Mouse (Mus musculus): ENCODE data around the gene Auts2. TPM values are rescaled to one million over a fixed set of nuclear protein-coding genes. Genes with fewer than 3 reads are reported as not detected.

The Auts2 gene
- polyA plus RNA-seq, 1 experiment from 2014 or later: 4.9 TPM

GRCm38 (mm10) chr5:132391831-132392763 is 151.0 kb downstream of the Auts2 start:
- Histone ChIP-seq H3K4me3 (ENCODE audit: low read depth, low read length) (no peak overlapping the region), H3K9ac (ENCODE audit: low read depth, low read length) (no peak overlapping the region), H3K9me3 (ENCODE audit: control insufficient read depth) (no peaks in the 10 kb centered on the region), H3K4me1 (replicated peaks; ENCODE audit: control insufficient read depth, insufficient read depth, low read length) (no peaks in the 10 kb centered on the region), H3K4me2 (replicated peaks; ENCODE audit: low read depth) (no peak overlapping the region), H3K27ac (ENCODE audit: low read depth, low read length) (no peak overlapping the region), H3K36me3 (ENCODE audit: control insufficient read depth, insufficient read depth) (no peaks in the 10 kb centered on the region), H3K27me3 (replicated peaks; ENCODE audit: control insufficient read depth, insufficient read depth, low read length) (no peaks in the 10 kb centered on the region)
- no peak for TF ChIP-seq CTCF (IDR thresholded peaks at IDR 0.05; ENCODE audit: low read depth)
- ATAC-seq: no peak
- WGBS: 67% methylated on average over 14 of the region's 14 CpGs

- Histone ChIP-seq H3K27me3 (replicated peaks; ENCODE audit: control insufficient read depth, insufficient read depth, low read length) (no peaks in the 10 kb centered on the region), H3K36me3 (ENCODE audit: control insufficient read depth, insufficient read depth) (no peaks in the 10 kb centered on the region), H3K27ac (ENCODE audit: low read depth, low read length) (no peak overlapping the region), H3K4me1 (replicated peaks; ENCODE audit: control insufficient read depth, insufficient read depth, low read length) (no peaks in the 10 kb centered on the region), H3K9ac (ENCODE audit: low read depth, low read length) (no peak overlapping the region), H3K9me3 (ENCODE audit: control insufficient read depth) (no peaks in the 10 kb centered on the region), H3K4me3 (ENCODE audit: low read depth, low read length) (no peak overlapping the region), H3K4me2 (replicated peaks; ENCODE audit: low read depth) (no peak overlapping the region)
- peak; percentile 33; the same call in 1 of the 2 replicates for TF ChIP-seq CTCF (IDR thresholded peaks at IDR 0.05; ENCODE audit: low read depth)
- no peak for ATAC-seq
- 83% methylated on average over 5 of the region's 5 CpGs for WGBS
Measured at GRCm38 (mm10) chr5:132388746-132389145, 154.4 kb downstream of the Auts2 start.

- WGBS: 52% methylated on average over 4 of the region's 4 CpGs
- no peaks in the 10 kb centered on the region for H3K9me3 ChIP-seq (ENCODE audit: control insufficient read depth)
- H3K4me3 ChIP-seq (ENCODE audit: low read depth, low read length): no peak overlapping the region
- H3K4me2 ChIP-seq (replicated peaks; ENCODE audit: low read depth): no peak overlapping the region
- no peak for TF ChIP-seq CTCF (IDR thresholded peaks at IDR 0.05; ENCODE audit: low read depth)
- no peak for ATAC-seq
- no peak overlapping the region for H3K9ac ChIP-seq (ENCODE audit: low read depth, low read length)
- no peaks in the 10 kb centered on the region for H3K27me3 ChIP-seq (replicated peaks; ENCODE audit: control insufficient read depth, insufficient read depth, low read length)
- no peak overlapping the region for H3K27ac ChIP-seq (ENCODE audit: low read depth, low read length)
- no peaks in the 10 kb centered on the region for H3K4me1 ChIP-seq (replicated peaks; ENCODE audit: control insufficient read depth, insufficient read depth, low read length)
- no peaks in the 10 kb centered on the region for H3K36me3 ChIP-seq (ENCODE audit: control insufficient read depth, insufficient read depth)
Measured at GRCm38 (mm10) chr5:132385244-132385855, 157.8 kb downstream of the Auts2 start.

- no peak for ATAC-seq
- WGBS: 40% methylated on average over 5 of the region's 5 CpGs
- TF ChIP-seq CTCF (IDR thresholded peaks at IDR 0.05; ENCODE audit: low read depth): no peak
Measured at GRCm38 (mm10) chr5:132380261-132380660, 162.9 kb downstream of the Auts2 start.

GRCm38 (mm10) chr5:132378977-132379376 is 164.2 kb downstream of the Auts2 start:
- H3K4me3 ChIP-seq (ENCODE audit: low read depth, low read length): no peak overlapping the region
- WGBS: 75% methylated on average over 1 of the region's 1 CpGs
- H3K36me3 ChIP-seq (ENCODE audit: control insufficient read depth, insufficient read depth): no peaks in the 10 kb centered on the region
- ATAC-seq: no peak
- no peak overlapping the region for H3K9ac ChIP-seq (ENCODE audit: low read depth, low read length)
- no peaks in the 10 kb centered on the region for H3K4me1 ChIP-seq (replicated peaks; ENCODE audit: control insufficient read depth, insufficient read depth, low read length)
- TF ChIP-seq CTCF (IDR thresholded peaks at IDR 0.05; ENCODE audit: low read depth): no peak
- no peak overlapping the region for H3K27ac ChIP-seq (ENCODE audit: low read depth, low read length)
- no peaks in the 10 kb centered on the region for H3K27me3 ChIP-seq (replicated peaks; ENCODE audit: control insufficient read depth, insufficient read depth, low read length)
- H3K9me3 ChIP-seq (ENCODE audit: control insufficient read depth): no peaks in the 10 kb centered on the region
- H3K4me2 ChIP-seq (replicated peaks; ENCODE audit: low read depth): no peak overlapping the region

More at GRCm38 (mm10) chr5:132380261-132380660, 162.9 kb downstream of the Auts2 start:
- H3K4me1 ChIP-seq (replicated peaks; ENCODE audit: control insufficient read depth, insufficient read depth, low read length): no peaks in the 10 kb centered on the region
- no peak overlapping the region for H3K4me3 ChIP-seq (ENCODE audit: low read depth, low read length)
- H3K27ac ChIP-seq (ENCODE audit: low read depth, low read length): no peak overlapping the region
- no peaks in the 10 kb centered on the region for H3K9me3 ChIP-seq (ENCODE audit: control insufficient read depth)
- no peak overlapping the region for H3K9ac ChIP-seq (ENCODE audit: low read depth, low read length)
- no peak overlapping the region for H3K4me2 ChIP-seq (replicated peaks; ENCODE audit: low read depth)
- H3K36me3 ChIP-seq (ENCODE audit: control insufficient read depth, insufficient read depth): no peaks in the 10 kb centered on the region
- no peaks in the 10 kb centered on the region for H3K27me3 ChIP-seq (replicated peaks; ENCODE audit: control insufficient read depth, insufficient read depth, low read length)

- Histone ChIP-seq H3K4me2 (replicated peaks; ENCODE audit: low read depth) (no peak overlapping the region), H3K9ac (ENCODE audit: low read depth, low read length) (no peak overlapping the region), H3K4me1 (replicated peaks; ENCODE audit: control insufficient read depth, insufficient read depth, low read length) (no peaks in the 10 kb centered on the region), H3K27me3 (replicated peaks; ENCODE audit: control insufficient read depth, insufficient read depth, low read length) (no peaks in the 10 kb centered on the region), H3K27ac (ENCODE audit: low read depth, low read length) (no peak overlapping the region), H3K36me3 (ENCODE audit: control insufficient read depth, insufficient read depth) (no peaks in the 10 kb centered on the region), H3K9me3 (ENCODE audit: control insufficient read depth) (no peaks in the 10 kb centered on the region), H3K4me3 (ENCODE audit: low read depth, low read length) (no peak overlapping the region)
- no peak for TF ChIP-seq CTCF (IDR thresholded peaks at IDR 0.05; ENCODE audit: low read depth)
- WGBS: 64% methylated on average over 1 of the region's 1 CpGs
- ATAC-seq: no peak
Measured at GRCm38 (mm10) chr5:132375130-132375529, 168.0 kb downstream of the Auts2 start.
